Comparison of ENCODE assay signal across 14 mouse cellular contexts in the genomic region with DNA sequence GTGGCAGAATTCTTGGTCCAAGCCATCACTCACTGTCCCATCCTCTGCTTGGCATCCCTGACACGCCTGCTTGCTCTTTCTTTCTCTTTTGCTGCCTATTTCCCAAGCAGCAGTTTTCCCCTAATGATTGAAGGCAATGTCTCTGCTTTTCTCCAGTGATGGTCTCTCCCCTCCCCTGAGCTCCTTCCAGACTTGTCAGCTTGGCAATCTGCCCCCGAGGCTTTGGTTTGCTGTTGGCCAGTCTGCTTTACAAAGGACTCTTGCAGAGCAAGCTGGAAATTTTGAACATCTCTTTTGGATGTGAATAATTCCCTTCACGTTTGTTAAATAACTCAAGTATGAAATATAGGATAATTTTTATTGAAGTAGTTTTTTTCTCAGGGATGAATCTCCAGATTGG.
DNase-seq lines count a peak whose midpoint lies in the region; ATAC-seq and TF ChIP-seq lines count a peak whose summit lies in the region.
"Had no signal": no experiment of that assay in that cellular context is flagged by ENCODE, and none has a peak within 500 bp of the region (broad histone marks: within the 10 kb centered on the region; RNA-seq: fewer than 3 reads in every experiment).

No protein-coding gene starts in this region.

- no peak overlapping the region for H3K4me3 ChIP-seq in gastrocnemius, adult 2 months
- H3K4me3 ChIP-seq in lung, embryonic 14.5 days (ENCODE audit: low read depth, low read length), result no peak overlapping the region
- H3K4me3 ChIP-seq: forebrain, embryonic 10.5 days; hindbrain, embryonic 10.5 days; midbrain, embryonic 13.5 days had no signal

- H3K27me3 ChIP-seq in lung, embryonic 14.5 days (ENCODE audit: insufficient read depth, low read length), result no peaks in the 10 kb centered on the region
- H3K27me3 ChIP-seq: midbrain, embryonic 13.5 days had no signal

- H3K36me3 ChIP-seq in lung, embryonic 14.5 days (ENCODE audit: insufficient read depth), result no peaks in the 10 kb centered on the region
- H3K36me3 ChIP-seq: forebrain, embryonic 10.5 days; hindbrain, embryonic 10.5 days; midbrain, embryonic 13.5 days had no signal

- peak; percentile 26 for DNase-seq in gastrocnemius, adult 2 months
- DNase-seq in gastrocnemius, adult 18-20 months (ENCODE audit: low spot score), result no peak
- peak; percentile 70 for DNase-seq in lung, embryonic 14.5 days
- no peak for DNase-seq in lung, postnatal 25 days (ENCODE audit: low spot score)
- peak; percentile 54 for DNase-seq in NIH3T3 (ENCODE audit: low read depth)
- peak; percentile 91 to 93 for DNase-seq in cerebellum, postnatal 10 days
- no peak for DNase-seq in left cerebral cortex, adult 11 months (ENCODE audit: low spot score)
- DNase-seq: heart, adult 11 months; kidney, postnatal 14 days had no signal

- H3K4me1 ChIP-seq in lung, embryonic 14.5 days (ENCODE audit: insufficient read depth), result peaks cover 6% of the 10 kb centered on the region; the same call in 1 of the 2 replicates

- H3K9me3 ChIP-seq in lung, embryonic 14.5 days (ENCODE audit: low read depth, low read length), result no peaks in the 10 kb centered on the region
- H3K9me3 ChIP-seq: forebrain, embryonic 10.5 days; hindbrain, embryonic 10.5 days; midbrain, embryonic 13.5 days had no signal

- no peak for TF ChIP-seq CTCF in gastrocnemius, adult 2 months (IDR thresholded peaks at IDR 0.05)
- no peak for TF ChIP-seq CTCF in lung, embryonic 14.5 days (IDR thresholded peaks at IDR 0.05; ENCODE audit: low read depth)

- WGBS in lung, embryonic 14.5 days, result 48% methylated on average over 3 of the region's 3 CpGs

- intact Hi-C loops in gastrocnemius, adult 2 months (cut with DNase I), result no loop called here

- H3K9ac ChIP-seq in lung, embryonic 14.5 days, result no peak overlapping the region
- H3K9ac ChIP-seq: liver, embryonic 14.5 days; midbrain, embryonic 13.5 days had no signal

- no peak overlapping the region for H3K4me2 ChIP-seq in lung, embryonic 14.5 days
- H3K4me2 ChIP-seq: midbrain, embryonic 13.5 days had no signal

- H3K27ac ChIP-seq in gastrocnemius, adult 2 months, result no peak overlapping the region
- no peak overlapping the region for H3K27ac ChIP-seq in lung, embryonic 14.5 days (ENCODE audit: low read depth)
- H3K27ac ChIP-seq: forebrain, embryonic 10.5 days; hindbrain, embryonic 10.5 days; liver, embryonic 14.5 days; midbrain, embryonic 13.5 days had no signal

- no peak for ATAC-seq in lung, embryonic 14.5 days (ENCODE audit: insufficient read depth)
- no peak for ATAC-seq in inflammation-experienced regulatory T-cells, adult 6 months
- ATAC-seq: midbrain, embryonic 13.5 days had no signal

Comparison
In these comparisons a context has a peak if more than half of its experiments do, and no peak if none do; other contexts are left out.
1. DNase-seq: peak in gastrocnemius, adult 2 months (single experiment), lung, embryonic 14.5 days (single experiment), NIH3T3 (single experiment) and cerebellum, postnatal 10 days (2 of 2); none in gastrocnemius, adult 18-20 months (single experiment), lung, postnatal 25 days (single experiment) and left cerebral cortex, adult 11 months (single experiment).